Mouse (Mus musculus) layer of hippocampus, postnatal 25 days (tissue): ENCODE results near the gene Miip. TPM values are rescaled to one million over a fixed set of nuclear protein-coding genes. Genes with fewer than 3 reads are reported as not detected.

Experiments used
- DNase-seq, 2 experiments: peaks; one replicate each; pipeline ENCODE4 v3.0.0; 2022; ENCODE audit warnings: mixed read lengths in 2 of 2, low spot score in 1 of 2; ENCODE audit errors: extremely low spot score in 1 of 2
- total RNA-seq, 2 experiments: library from RNA; stranded (reverse); gene quantifications; 2 replicates each; pipeline ENCODE4 v1.2.3; 2021

Miip gene
- 10 to 100 TPM; 15.2 to 26.5 TPM for total RNA-seq

- peak; percentile 75 to 80 for DNase-seq
Measured at GRCm38 (mm10) chr4:147868450-147869031, at the start of gene Miip, which contains the start of gene Fv1. Miip (minus strand) TSS chr4:147868816. Fv1 (plus strand) TSS chr4:147868979.

GRCm38 (mm10) chr4:147909486-147909885 lies 40.9 kb upstream of the Miip start:
- DNase-seq = no peak

DNA sequence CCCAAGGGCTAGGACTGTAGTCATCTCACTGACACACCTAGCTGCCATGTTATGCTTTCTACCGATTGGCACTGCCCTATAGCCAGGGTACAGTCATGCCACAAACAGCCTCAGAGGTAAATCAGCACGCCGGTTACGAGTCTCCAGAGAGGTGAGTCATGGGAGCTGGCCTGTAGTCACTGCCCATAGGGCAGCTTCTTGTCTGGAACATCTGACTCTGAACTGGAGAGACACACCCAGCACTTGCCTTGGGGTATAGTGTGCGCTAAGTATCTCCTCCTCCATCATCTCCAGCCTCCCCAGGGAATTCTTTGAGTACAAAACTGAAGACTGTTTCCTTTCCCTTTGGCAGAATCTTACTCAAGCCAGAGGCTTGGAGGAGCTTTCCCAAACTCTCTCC lies 37.6 kb upstream of the Miip start:
- no peak for DNase-seq

DNA sequence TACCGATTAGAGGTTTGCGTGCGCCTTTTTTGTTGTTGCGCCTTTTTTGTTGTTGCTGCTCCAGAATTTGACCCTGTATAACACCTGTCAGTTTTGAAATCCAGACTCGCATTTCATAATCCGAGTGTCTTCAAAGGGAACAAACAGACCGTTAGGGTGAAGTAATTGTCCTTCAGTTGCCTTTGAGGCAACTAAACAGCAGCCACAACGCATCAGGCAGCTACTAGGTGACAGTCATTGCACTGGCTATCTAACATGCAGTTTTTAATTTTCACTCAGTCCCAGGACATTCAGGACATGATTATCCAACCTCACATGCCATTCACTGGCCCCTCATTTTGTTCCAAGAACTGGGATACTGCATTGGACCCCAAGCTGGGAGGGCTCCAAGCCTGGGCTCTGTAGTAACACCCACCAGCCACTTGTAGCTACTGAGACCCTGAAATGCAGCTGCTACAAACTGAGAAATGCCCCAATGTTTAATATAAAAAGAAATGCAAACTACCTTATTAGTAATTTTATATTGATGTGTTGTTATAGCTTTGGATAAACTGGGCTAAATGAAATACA lies 36.6 kb upstream of the Miip start:
- DNase-seq = no peak

GRCm38 (mm10) chr4:147904313-147905089 lies 35.9 kb upstream of the Miip start, which contains the start of gene Mfn2:
Mfn2 (minus strand) TSS chr4:147904704.
- peak; percentile 79 to 97 for DNase-seq

DNA sequence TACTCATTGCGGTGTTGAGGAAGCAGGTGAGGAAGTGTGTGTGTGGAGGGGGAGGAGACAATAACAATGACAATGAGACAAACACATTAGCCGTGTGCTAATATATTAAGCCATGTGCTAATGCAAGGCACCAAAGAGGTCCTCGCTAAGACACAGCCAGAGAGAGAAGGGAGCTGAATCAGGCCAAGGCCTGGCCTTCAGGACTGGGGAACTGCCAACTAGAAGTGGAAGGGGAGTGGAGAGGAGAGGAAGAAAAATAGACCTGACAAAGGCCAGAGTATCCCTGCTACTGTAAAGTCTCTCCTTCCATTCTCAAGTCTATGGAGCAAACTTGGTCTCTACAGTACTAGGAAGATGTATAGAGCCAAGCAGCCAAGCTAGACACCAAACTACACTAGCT lies 35.0 kb upstream of the Miip start:
- DNase-seq = no peak

GRCm38 (mm10) chr4:147902906-147903500 lies 34.4 kb upstream of the Miip start:
- no peak for DNase-seq

- DNase-seq = no peak
Measured at GRCm38 (mm10) chr4:147900452-147900851, 31.8 kb upstream of the Miip start.

DNA sequence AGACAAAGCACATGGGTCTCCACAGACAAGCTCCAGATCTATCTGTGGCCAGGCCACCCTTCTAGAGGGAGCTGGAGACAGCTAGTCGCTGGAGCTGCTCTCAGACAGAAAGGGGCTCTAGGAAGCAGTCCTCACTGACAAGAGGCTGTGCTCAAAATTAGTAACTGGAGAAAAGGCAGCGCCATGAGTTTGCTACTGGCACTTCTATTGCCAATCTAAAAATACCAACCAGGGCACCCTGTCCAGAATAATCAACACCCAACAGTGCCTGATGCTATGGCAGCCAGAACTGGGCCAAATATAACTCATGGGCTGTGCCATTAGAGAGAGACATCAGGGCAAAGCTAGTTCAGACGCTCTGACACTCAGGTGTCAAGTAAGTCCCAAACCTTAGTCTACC lies 28.7 kb upstream of the Miip start:
- no peak for DNase-seq

- DNase-seq = no peak
Measured at GRCm38 (mm10) chr4:147896411-147896810, 27.8 kb upstream of the Miip start.

DNA sequence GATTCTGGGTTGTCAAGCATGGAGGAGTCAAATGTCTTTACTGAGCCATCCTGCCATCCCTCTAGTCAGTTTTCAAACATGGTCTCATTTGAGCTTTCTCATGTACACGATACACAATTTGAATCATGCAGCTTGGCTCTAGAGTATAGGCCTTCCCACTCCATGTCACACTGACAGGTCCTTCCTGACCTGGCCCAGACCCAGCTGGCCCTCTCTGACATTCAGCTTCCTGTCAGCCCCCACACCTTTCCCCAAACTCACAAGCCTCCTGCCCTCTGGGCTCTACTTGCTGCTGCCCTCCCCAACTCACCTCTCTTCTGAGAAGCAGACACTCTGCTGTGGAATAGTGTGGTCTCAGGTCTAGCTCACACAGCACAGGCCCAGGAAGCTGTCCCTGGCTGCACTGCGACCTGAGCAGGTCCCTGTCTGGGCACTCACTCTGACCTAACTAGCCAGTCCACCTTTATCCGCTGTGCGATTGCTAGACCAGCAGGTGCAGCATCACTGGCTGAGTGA lies 27.3 kb upstream of the Miip start:
- DNase-seq = no peak

GRCm38 (mm10) chr4:147890341-147890740 lies 21.7 kb upstream of the Miip start:
- DNase-seq = no peak

DNA sequence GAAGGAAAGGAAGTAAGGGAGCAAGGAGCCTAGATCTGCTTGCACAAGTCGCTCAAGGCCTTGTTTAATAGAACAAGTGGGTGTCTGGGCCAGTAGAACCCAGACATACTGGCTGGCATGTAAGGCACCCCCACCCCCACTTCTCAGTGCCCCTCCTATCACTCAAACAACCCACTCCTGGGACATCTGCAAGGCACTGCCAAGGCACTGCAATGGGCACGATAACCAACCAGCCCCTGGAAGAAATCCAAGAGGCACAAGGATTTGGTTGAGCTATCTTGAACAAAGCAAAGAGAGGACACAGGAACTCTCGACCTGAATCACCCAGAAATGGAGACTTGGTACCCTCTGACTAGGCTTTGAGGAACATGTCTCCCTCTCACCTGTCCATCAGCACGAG lies 19.6 kb upstream of the Miip start:
- DNase-seq = no peak

- DNase-seq = no peak
Measured at GRCm38 (mm10) chr4:147887277-147887676, 18.7 kb upstream of the Miip start.

DNA sequence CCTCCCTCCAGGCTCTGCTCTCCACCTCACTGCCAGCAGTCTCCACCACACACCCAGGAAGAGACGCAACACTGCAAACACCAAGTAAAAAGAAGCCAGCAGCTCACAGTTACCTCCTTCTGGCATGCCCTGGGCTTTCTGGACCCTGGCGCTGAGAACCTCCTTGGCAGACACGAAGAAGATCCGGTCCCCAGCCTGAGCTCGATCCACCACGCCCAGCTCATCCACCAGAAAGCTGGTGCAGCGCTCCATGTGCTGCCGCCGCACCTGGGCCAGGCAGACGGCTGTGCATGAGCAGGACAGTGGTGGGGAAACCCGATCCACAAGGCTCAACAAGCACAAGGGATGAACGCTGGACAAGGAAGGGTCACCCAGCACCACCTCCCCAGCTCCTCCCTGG lies 17.5 kb upstream of the Miip start:
- no peak for DNase-seq

- no peak for DNase-seq
Measured at GRCm38 (mm10) chr4:147884138-147884537, 15.5 kb upstream of the Miip start.

- no peak for DNase-seq
Measured at GRCm38 (mm10) chr4:147883041-147883440, 14.4 kb upstream of the Miip start.

DNA sequence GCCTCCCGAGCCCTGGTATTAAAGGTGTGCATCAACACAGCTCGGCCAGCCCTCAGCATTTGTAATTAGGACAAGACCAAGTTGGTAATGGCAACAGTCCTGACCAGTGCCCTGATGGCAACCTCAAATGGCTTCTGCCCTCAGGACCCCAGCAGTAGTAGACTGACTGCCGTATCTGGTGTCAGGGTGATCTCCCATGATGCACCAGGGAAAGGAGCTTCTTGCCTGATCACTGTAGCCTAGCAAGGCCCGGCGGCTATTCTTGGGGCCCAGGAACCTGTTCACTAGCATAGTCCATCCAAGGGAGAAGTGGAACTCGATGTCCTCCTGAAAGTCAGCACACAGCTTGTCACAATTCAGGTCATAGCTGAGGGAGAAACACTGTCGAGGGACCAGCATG lies 13.2 kb upstream of the Miip start:
- DNase-seq = no peak

- DNase-seq = no peak
Measured at GRCm38 (mm10) chr4:147879865-147880264, 11.2 kb upstream of the Miip start.

GRCm38 (mm10) chr4:147879456-147879855 lies 10.8 kb upstream of the Miip start:
- no peak for DNase-seq

DNA sequence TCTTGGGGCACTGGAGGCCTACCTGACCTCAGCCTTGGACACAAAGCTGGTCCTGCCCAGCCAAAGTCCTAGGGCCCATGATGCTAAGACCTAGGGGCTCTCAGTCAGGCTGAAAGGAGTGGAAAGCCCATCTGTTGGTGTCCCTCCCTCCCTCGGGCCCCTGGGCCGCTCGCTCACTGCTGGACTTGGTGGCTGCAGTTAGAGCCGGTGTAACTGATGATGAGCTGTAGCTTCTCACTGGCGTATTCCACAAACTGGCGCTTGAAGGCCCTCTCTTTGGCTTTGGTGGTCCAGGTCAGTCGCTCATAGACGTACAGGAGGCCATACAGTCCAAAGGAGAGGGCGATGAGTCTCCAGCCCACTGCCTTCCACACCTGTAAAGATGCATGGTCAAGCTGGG lies 9.9 kb upstream of the Miip start:
- no peak for DNase-seq
